8 mouse cellular contexts compared by ENCODE assay signal in the genomic region with DNA sequence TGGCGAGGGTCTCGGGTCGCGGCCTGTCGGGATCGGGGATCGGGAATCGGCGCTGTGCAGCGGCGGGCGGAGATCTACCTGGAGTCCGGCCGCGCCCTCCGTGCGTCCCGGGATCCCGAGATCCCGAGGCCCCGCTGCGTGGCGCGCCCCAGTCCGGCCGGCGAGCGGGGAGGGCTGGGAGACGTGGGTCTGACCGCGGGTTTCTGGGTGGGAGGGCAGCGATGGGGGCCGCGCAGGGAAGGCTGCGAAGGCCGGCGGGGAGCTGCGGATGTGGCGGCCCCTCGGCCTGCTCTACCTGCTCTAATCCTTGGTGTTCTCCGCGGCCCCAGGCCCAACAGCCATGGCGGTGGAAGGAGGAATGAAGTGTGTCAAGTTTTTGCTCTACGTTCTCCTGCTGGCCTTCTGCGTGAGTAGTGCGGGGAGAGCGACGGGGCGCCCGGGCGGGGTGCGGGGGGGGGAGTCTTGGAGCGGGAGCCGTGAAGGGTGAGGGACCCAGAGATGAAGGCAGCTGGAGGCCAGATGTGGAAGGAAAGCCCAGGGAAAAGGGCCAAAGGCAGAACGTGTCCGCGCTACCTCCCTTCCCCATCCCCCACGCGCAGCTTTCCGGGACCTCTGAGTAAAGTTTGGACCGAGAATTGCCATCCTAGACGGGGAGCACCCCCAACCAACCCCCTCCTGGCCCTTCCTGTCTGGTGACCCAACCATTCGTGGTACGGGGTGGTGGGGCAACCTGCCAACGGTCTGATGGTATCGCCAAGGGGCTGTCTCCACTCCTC. TPM values are rescaled to one million over a fixed set of nuclear protein-coding genes. Genes with fewer than 3 reads are reported as not detected.
DNase-seq lines count a peak whose midpoint lies in the region; ATAC-seq and TF ChIP-seq lines count a peak whose summit lies in the region.

No protein-coding gene starts in this region.

- peak; percentile 71 to 80 for DNase-seq in cerebellum, postnatal 14 days
- no peak for DNase-seq in cerebellum, adult 9-10 months
- peak; percentile 54 for DNase-seq in adrenal gland, adult 8-10 months
- peak; percentile 83 for DNase-seq in hindbrain, postnatal 0 days (ENCODE audit: low spot score)
- peak; percentile 76 for DNase-seq in midbrain, postnatal 0 days (ENCODE audit: low spot score)
- no peak for DNase-seq in spleen, postnatal 14 days (ENCODE audit: low spot score in 2 of 2)

- no peaks in the 10 kb centered on the region for H3K36me3 ChIP-seq in forebrain, embryonic 16.5 days (ENCODE audit: control insufficient read depth, insufficient read depth)
- H3K36me3 ChIP-seq in hindbrain, postnatal 0 days (ENCODE audit: insufficient read depth, low read length) = no peaks in the 10 kb centered on the region
- H3K36me3 ChIP-seq in liver, embryonic 12.5 days = peaks cover 20% of the 10 kb centered on the region
- H3K36me3 ChIP-seq in midbrain, postnatal 0 days (ENCODE audit: insufficient read depth, low read length) = no peaks in the 10 kb centered on the region

- H3K4me1 ChIP-seq in forebrain, embryonic 16.5 days (replicated peaks; ENCODE audit: control insufficient read depth, insufficient read depth, low read length) = peaks cover 15% of the 10 kb centered on the region
- no peaks in the 10 kb centered on the region for H3K4me1 ChIP-seq in hindbrain, postnatal 0 days (ENCODE audit: insufficient read depth, low read length)
- H3K4me1 ChIP-seq in liver, embryonic 12.5 days = peaks cover 25% of the 10 kb centered on the region
- peaks cover 5% of the 10 kb centered on the region; the same call in 1 of the 2 replicates for H3K4me1 ChIP-seq in midbrain, postnatal 0 days (ENCODE audit: insufficient read depth, low read length)

- WGBS in forebrain, embryonic 16.5 days = 1% methylated on average over 60 of the region's 66 CpGs
- 1% methylated on average over 58 of the region's 66 CpGs for WGBS in hindbrain, postnatal 0 days
- WGBS in liver, embryonic 12.5 days (ENCODE audit: insufficient replicate concordance) = 2% methylated on average over 65 of the region's 66 CpGs
- WGBS in midbrain, postnatal 0 days = 2% methylated on average over 49 of the region's 66 CpGs

- no peaks in the 10 kb centered on the region for H3K9me3 ChIP-seq in forebrain, embryonic 16.5 days (ENCODE audit: control insufficient read depth, low read length)
- H3K9me3 ChIP-seq in hindbrain, postnatal 0 days (ENCODE audit: low read length) = no peaks in the 10 kb centered on the region
- H3K9me3 ChIP-seq in liver, embryonic 12.5 days (replicated peaks) = no peaks in the 10 kb centered on the region
- no peaks in the 10 kb centered on the region for H3K9me3 ChIP-seq in midbrain, postnatal 0 days (ENCODE audit: low read length)

- no peak for TF ChIP-seq CTCF in hindbrain, postnatal 0 days (IDR thresholded peaks at IDR 0.05; ENCODE audit: low read depth)
- no peak for TF ChIP-seq CTCF in midbrain, postnatal 0 days (IDR thresholded peaks at IDR 0.05)

- H3K27me3 ChIP-seq in forebrain, embryonic 16.5 days (replicated peaks; ENCODE audit: control insufficient read depth, insufficient read depth, low read length) = no peaks in the 10 kb centered on the region
- H3K27me3 ChIP-seq in hindbrain, postnatal 0 days (ENCODE audit: insufficient read depth, low read length) = no peaks in the 10 kb centered on the region
- peaks cover 48% of the 10 kb centered on the region for H3K27me3 ChIP-seq in liver, embryonic 12.5 days (replicated peaks)
- H3K27me3 ChIP-seq in midbrain, postnatal 0 days (ENCODE audit: insufficient read depth, low read length) = no peaks in the 10 kb centered on the region

- peak overlapping the region; percentile 78 for H3K4me2 ChIP-seq in forebrain, embryonic 16.5 days (ENCODE audit: low read length)
- H3K4me2 ChIP-seq in hindbrain, postnatal 0 days (ENCODE audit: low read depth, low read length) = peak overlapping the region; percentile 63
- peak overlapping the region; percentile 83 for H3K4me2 ChIP-seq in liver, embryonic 12.5 days
- peak overlapping the region; percentile 73 for H3K4me2 ChIP-seq in midbrain, postnatal 0 days (ENCODE audit: low read depth, low read length, poor library complexity, severe bottlenecking)

- H3K4me3 ChIP-seq in forebrain, embryonic 16.5 days (replicated peaks; ENCODE audit: low read length) = peak overlapping the region; percentile 75
- H3K4me3 ChIP-seq in hindbrain, postnatal 0 days (ENCODE audit: low read length) = peak overlapping the region; percentile 87
- H3K4me3 ChIP-seq in liver, embryonic 12.5 days = peak overlapping the region; percentile 67
- H3K4me3 ChIP-seq in midbrain, postnatal 0 days (ENCODE audit: low read depth, low read length) = peak overlapping the region; percentile 83

- H3K9ac ChIP-seq in forebrain, embryonic 16.5 days (replicated peaks; ENCODE audit: low read depth, low read length) = peak overlapping the region; percentile 84
- peak overlapping the region; percentile 85 for H3K9ac ChIP-seq in hindbrain, postnatal 0 days (replicated peaks; ENCODE audit: low read length)
- peak overlapping the region; percentile 64 for H3K9ac ChIP-seq in liver, embryonic 12.5 days
- peak overlapping the region; percentile 77 for H3K9ac ChIP-seq in midbrain, postnatal 0 days (replicated peaks; ENCODE audit: low read length, poor library complexity, severe bottlenecking)

- peak; percentile 25 for ATAC-seq in forebrain, embryonic 16.5 days
- ATAC-seq in hindbrain, postnatal 0 days = peak; percentile 57
- ATAC-seq in liver, embryonic 12.5 days = peak; percentile 27; the same call in 1 of the 2 replicates
- peak; percentile 52 for ATAC-seq in midbrain, postnatal 0 days (ENCODE audit: low FRiP score)

- peak overlapping the region; percentile 28; the same call in 1 of the 2 replicates for H3K27ac ChIP-seq in forebrain, embryonic 16.5 days (ENCODE audit: low read length)
- H3K27ac ChIP-seq in hindbrain, postnatal 0 days = peak overlapping the region; percentile 93
- H3K27ac ChIP-seq in liver, embryonic 12.5 days = 0 out of 2 replicates have a peak overlapping the region, but pooled peaks have one; percentile 8
- peak overlapping the region; percentile 68 for H3K27ac ChIP-seq in midbrain, postnatal 0 days (ENCODE audit: low read depth, low read length)

RNA-seq across cellular contexts. Expression of gene Cd63, which starts 9.5 kb away (rescaled TPM):
- total RNA-seq in adrenal gland, adult 8-10 months (2022) = 100 to 1,000 TPM; 313 to 472 (median 396) TPM
- polyA plus RNA-seq in forebrain, embryonic 16.5 days (2015; fragmentation: Nextera tagmentation; extraction: Ambion mirVana) = 119 and 137 TPM in 2 replicates
- total RNA-seq in hindbrain, postnatal 0 days (2014; rRNA removed) = 35.2 and 40.9 TPM in 2 replicates
- polyA plus RNA-seq in hindbrain, postnatal 0 days (2015; fragmentation: Nextera tagmentation; extraction: Ambion mirVana) = 417 and 436 TPM in 2 replicates
- 127 and 129 TPM in 2 replicates for polyA plus RNA-seq in liver, embryonic 12.5 days (2016; fragmentation: Nextera tagmentation; extraction: Ambion mirVana)
- total RNA-seq in midbrain, postnatal 0 days (2014; rRNA removed) = 16.6 and 28.6 TPM in 2 replicates
- polyA plus RNA-seq in midbrain, postnatal 0 days (2015; fragmentation: Nextera tagmentation; extraction: Ambion mirVana) = 231 and 238 TPM in 2 replicates

RNA-seq across cellular contexts. Expression of gene Rdh5, which starts 12.4 kb away (rescaled TPM):
- total RNA-seq in adrenal gland, adult 8-10 months (2022) = 10 to 100 TPM in 3 of 4 experiments, 1 to 10 TPM in 1; 9.5 to 23.2 (median 15.7) TPM
- 8.6 and 12.3 TPM in 2 replicates for polyA plus RNA-seq in forebrain, embryonic 16.5 days (2015; fragmentation: Nextera tagmentation; extraction: Ambion mirVana)
- total RNA-seq in hindbrain, postnatal 0 days (2014; rRNA removed) = 22.6 and 24.8 TPM in 2 replicates
- 21.0 and 29.2 TPM in 2 replicates for polyA plus RNA-seq in hindbrain, postnatal 0 days (2015; fragmentation: Nextera tagmentation; extraction: Ambion mirVana)
- 8.2 and 9.0 TPM in 2 replicates for polyA plus RNA-seq in liver, embryonic 12.5 days (2016; fragmentation: Nextera tagmentation; extraction: Ambion mirVana)
- 8.8 and 10.5 TPM in 2 replicates for total RNA-seq in midbrain, postnatal 0 days (2014; rRNA removed)
- polyA plus RNA-seq in midbrain, postnatal 0 days (2015; fragmentation: Nextera tagmentation; extraction: Ambion mirVana) = 8.8 and 10.8 TPM in 2 replicates

RNA-seq across cellular contexts. Expression of gene Bloc1s1, which starts 13.6 kb away (rescaled TPM):
- total RNA-seq in adrenal gland, adult 8-10 months (2022) = 100 to 1,000 TPM; 137 to 192 (median 168) TPM
- 203 and 221 TPM in 2 replicates for polyA plus RNA-seq in forebrain, embryonic 16.5 days (2015; fragmentation: Nextera tagmentation; extraction: Ambion mirVana)
- total RNA-seq in hindbrain, postnatal 0 days (2014; rRNA removed) = 70.9 and 97.6 TPM in 2 replicates
- polyA plus RNA-seq in hindbrain, postnatal 0 days (2015; fragmentation: Nextera tagmentation; extraction: Ambion mirVana) = 292 and 298 TPM in 2 replicates
- 82.5 and 83.0 TPM in 2 replicates for polyA plus RNA-seq in liver, embryonic 12.5 days (2016; fragmentation: Nextera tagmentation; extraction: Ambion mirVana)
- total RNA-seq in midbrain, postnatal 0 days (2014; rRNA removed) = 87.8 and 100 TPM in 2 replicates
- 240 and 265 TPM in 2 replicates for polyA plus RNA-seq in midbrain, postnatal 0 days (2015; fragmentation: Nextera tagmentation; extraction: Ambion mirVana)

RNA-seq across cellular contexts. Expression of gene Gdf11, which starts 18.7 kb away (rescaled TPM):
- total RNA-seq in adrenal gland, adult 8-10 months (2022) = 1 to 10 TPM; 2.0 to 2.9 (median 2.3) TPM
- 5.6 and 7.0 TPM in 2 replicates for polyA plus RNA-seq in forebrain, embryonic 16.5 days (2015; fragmentation: Nextera tagmentation; extraction: Ambion mirVana)
- total RNA-seq in hindbrain, postnatal 0 days (2014; rRNA removed) = 15.9 and 18.8 TPM in 2 replicates
- polyA plus RNA-seq in hindbrain, postnatal 0 days (2015; fragmentation: Nextera tagmentation; extraction: Ambion mirVana) = 6.7 and 7.6 TPM in 2 replicates
- 1.8 and 1.9 TPM in 2 replicates for polyA plus RNA-seq in liver, embryonic 12.5 days (2016; fragmentation: Nextera tagmentation; extraction: Ambion mirVana)
- total RNA-seq in midbrain, postnatal 0 days (2014; rRNA removed) = 16.9 and 22.4 TPM in 2 replicates
- 6.5 and 7.5 TPM in 2 replicates for polyA plus RNA-seq in midbrain, postnatal 0 days (2015; fragmentation: Nextera tagmentation; extraction: Ambion mirVana)

RNA-seq across cellular contexts. Expression of gene Itga7, which starts 23.4 kb away (rescaled TPM):
- 10 to 100 TPM in 2 of 4 experiments, 1 to 10 TPM in 2; 9.6 to 27.4 (median 11.8) TPM for total RNA-seq in adrenal gland, adult 8-10 months (2022)
- polyA plus RNA-seq in forebrain, embryonic 16.5 days (2015; fragmentation: Nextera tagmentation; extraction: Ambion mirVana) = 3.1 and 3.4 TPM in 2 replicates
- total RNA-seq in hindbrain, postnatal 0 days (2014; rRNA removed) = 29.0 and 30.6 TPM in 2 replicates
- 15.1 and 16.9 TPM in 2 replicates for polyA plus RNA-seq in hindbrain, postnatal 0 days (2015; fragmentation: Nextera tagmentation; extraction: Ambion mirVana)
- 0.12 and 0.17 TPM in 2 replicates for polyA plus RNA-seq in liver, embryonic 12.5 days (2016; fragmentation: Nextera tagmentation; extraction: Ambion mirVana)
- 18.9 and 23.3 TPM in 2 replicates for total RNA-seq in midbrain, postnatal 0 days (2014; rRNA removed)
- polyA plus RNA-seq in midbrain, postnatal 0 days (2015; fragmentation: Nextera tagmentation; extraction: Ambion mirVana) = 13.6 and 14.0 TPM in 2 replicates

Comparison
In these comparisons a context has a peak if more than half of its experiments do, and no peak if none do; other contexts are left out.
1. DNase-seq: peak in cerebellum, postnatal 14 days (2 of 2), adrenal gland, adult 8-10 months (single experiment), hindbrain, postnatal 0 days (single experiment) and midbrain, postnatal 0 days (single experiment); none in cerebellum, adult 9-10 months (single experiment) and spleen, postnatal 14 days (0 of 2).
2. H3K27ac ChIP-seq: peak in every context shown above with its lines; median percentile 93 in hindbrain, postnatal 0 days; 68 in midbrain, postnatal 0 days; 28 in forebrain, embryonic 16.5 days; 8 in liver, embryonic 12.5 days.
3. Peak in every context shown above with its lines, with median percentiles within 50 percentile points of each other: ATAC-seq, H3K4me2 ChIP-seq, H3K4me3 ChIP-seq and H3K9ac ChIP-seq.